30 mouse cellular contexts compared by ENCODE assay signal in genomic region chr17:24821351-24822280, GRCm38 (mm10). TPM values are rescaled to one million over a fixed set of nuclear protein-coding genes. Genes with fewer than 3 reads are reported as not detected.
DNase-seq lines count a peak whose midpoint lies in the region; ATAC-seq and TF ChIP-seq lines count a peak whose summit lies in the region.
"Had no signal": no experiment of that assay in that cellular context is flagged by ENCODE, and none has a peak within 500 bp of the region (broad histone marks: within the 10 kb centered on the region; RNA-seq: fewer than 3 reads in every experiment).

No protein-coding gene starts in this region.

- ATAC-seq in kidney, embryonic 14.5 days (ENCODE audit: low FRiP score, low TSS enrichment), result no peak
- ATAC-seq in hindbrain, embryonic 16.5 days, result no peak
- ATAC-seq: CD4-positive, CD25-positive, alpha-beta regulatory T cell, adult 4 months; forebrain, embryonic 13.5 days; inflammation-experienced regulatory T-cells, adult 6 months had no signal

- H3K4me3 ChIP-seq in kidney, adult 2 months (ENCODE audit: insufficient read depth, low read depth, low read length), result no peak overlapping the region
- no peak overlapping the region for H3K4me3 ChIP-seq in kidney, embryonic 14.5 days (ENCODE audit: low read length)
- no peak overlapping the region for H3K4me3 ChIP-seq in hindbrain, embryonic 16.5 days (ENCODE audit: low read length)
- H3K4me3 ChIP-seq in heart, embryonic 10.5 days, result no peak overlapping the region
- H3K4me3 ChIP-seq: erythroblast, embryonic 14.5 days; forebrain, embryonic 13.5 days; hindbrain, embryonic 12.5 days; limb, embryonic 10.5 days; liver, embryonic 13.5 days; lung, embryonic 15.5 days; midbrain, embryonic 10.5 days had no signal

- no peaks in the 10 kb centered on the region for H3K27me3 ChIP-seq in kidney, adult 2 months (replicated peaks; ENCODE audit: control insufficient read depth, insufficient read depth, low read length)
- H3K27me3 ChIP-seq in kidney, embryonic 14.5 days (ENCODE audit: control insufficient read depth, insufficient read depth, low read length), result no peaks in the 10 kb centered on the region; the same call in 1 of the 2 replicates
- peaks cover 3% of the 10 kb centered on the region for H3K27me3 ChIP-seq in hindbrain, embryonic 16.5 days (replicated peaks; ENCODE audit: control insufficient read depth, insufficient read depth, low read length)
- H3K27me3 ChIP-seq in heart, embryonic 10.5 days (ENCODE audit: insufficient read depth, poor library complexity, severe bottlenecking), result peaks cover 16% of the 10 kb centered on the region; the same call in 1 of the 2 replicates

- peaks cover 9% of the 10 kb centered on the region for H3K4me1 ChIP-seq in kidney, adult 2 months (ENCODE audit: control insufficient read depth, insufficient read depth, low read length)
- no peaks in the 10 kb centered on the region for H3K4me1 ChIP-seq in kidney, embryonic 14.5 days (ENCODE audit: control insufficient read depth, insufficient read depth, low read length)
- H3K4me1 ChIP-seq in hindbrain, embryonic 16.5 days (ENCODE audit: control insufficient read depth, insufficient read depth, low read depth, low read length), result no peaks in the 10 kb centered on the region
- H3K4me1 ChIP-seq in heart, embryonic 10.5 days, result no peaks in the 10 kb centered on the region
- H3K4me1 ChIP-seq: forebrain, embryonic 13.5 days; hindbrain, embryonic 12.5 days; limb, embryonic 10.5 days; liver, embryonic 13.5 days; lung, embryonic 15.5 days; midbrain, embryonic 10.5 days had no signal

- no peak overlapping the region for H3K4me2 ChIP-seq in kidney, embryonic 14.5 days (replicated peaks; ENCODE audit: low read depth, low read length)
- no peak overlapping the region for H3K4me2 ChIP-seq in hindbrain, embryonic 16.5 days (ENCODE audit: low read length)
- H3K4me2 ChIP-seq: forebrain, embryonic 13.5 days; heart, embryonic 11.5 days; hindbrain, embryonic 12.5 days; liver, embryonic 13.5 days; lung, embryonic 15.5 days had no signal

- H3K27ac ChIP-seq in kidney, adult 2 months (ENCODE audit: insufficient read depth, low read depth, low read length), result peak overlapping the region; percentile 97
- no peak overlapping the region for H3K27ac ChIP-seq in kidney, embryonic 14.5 days (ENCODE audit: low read depth, low read length)
- H3K27ac ChIP-seq in hindbrain, embryonic 16.5 days (ENCODE audit: low read depth, low read length), result no peak overlapping the region
- no peak overlapping the region for H3K27ac ChIP-seq in heart, embryonic 10.5 days
- H3K27ac ChIP-seq: forebrain, embryonic 13.5 days; hindbrain, embryonic 12.5 days; limb, embryonic 10.5 days; liver, embryonic 13.5 days; lung, embryonic 15.5 days; macrophage; midbrain, embryonic 10.5 days had no signal

- WGBS in kidney, adult 2 months, result 21% methylated on average over 3 of the region's 3 CpGs
- 58% methylated on average over 3 of the region's 3 CpGs for WGBS in kidney, embryonic 14.5 days
- WGBS in hindbrain, embryonic 16.5 days, result 50% methylated on average over 3 of the region's 3 CpGs
- 48% methylated on average over 3 of the region's 3 CpGs for WGBS in heart, embryonic 10.5 days

- H3K9ac ChIP-seq in kidney, embryonic 14.5 days (ENCODE audit: low read depth, low read length), result no peak overlapping the region
- H3K9ac ChIP-seq in hindbrain, embryonic 16.5 days (ENCODE audit: low read depth, low read length), result no peak overlapping the region
- H3K9ac ChIP-seq: forebrain, embryonic 13.5 days; hindbrain, embryonic 12.5 days; liver, embryonic 13.5 days; lung, embryonic 15.5 days had no signal

- H3K9me3 ChIP-seq in kidney, embryonic 14.5 days (ENCODE audit: control insufficient read depth, low read length), result no peaks in the 10 kb centered on the region
- no peaks in the 10 kb centered on the region for H3K9me3 ChIP-seq in hindbrain, embryonic 16.5 days (ENCODE audit: control insufficient read depth, low read length)
- no peaks in the 10 kb centered on the region for H3K9me3 ChIP-seq in heart, embryonic 10.5 days
- H3K9me3 ChIP-seq: forebrain, embryonic 13.5 days; hindbrain, embryonic 12.5 days; limb, embryonic 10.5 days; liver, embryonic 13.5 days; lung, embryonic 15.5 days; midbrain, embryonic 10.5 days had no signal

- no peaks in the 10 kb centered on the region for H3K36me3 ChIP-seq in kidney, adult 2 months (ENCODE audit: control insufficient read depth, insufficient read depth, low read length)
- no peaks in the 10 kb centered on the region for H3K36me3 ChIP-seq in kidney, embryonic 14.5 days (ENCODE audit: control insufficient read depth, insufficient read depth, low read length)
- no peaks in the 10 kb centered on the region for H3K36me3 ChIP-seq in hindbrain, embryonic 16.5 days (ENCODE audit: control insufficient read depth, insufficient read depth, low read length)
- H3K36me3 ChIP-seq in heart, embryonic 10.5 days, result no peaks in the 10 kb centered on the region
- H3K36me3 ChIP-seq: hindbrain, embryonic 12.5 days; limb, embryonic 10.5 days; liver, embryonic 13.5 days; lung, embryonic 15.5 days; midbrain, embryonic 10.5 days had no signal

- no peak for TF ChIP-seq POLR2A in kidney, adult 2 months (IDR thresholded peaks at IDR 0.05; ENCODE audit: low read depth, low read length)

- peak; percentile 19 to 48 for DNase-seq in adrenal gland, adult (ENCODE audit: inconsistent age in 2 of 2, low spot score in 1 of 2)
- no peak for DNase-seq in adrenal gland, postnatal 4 days (ENCODE audit: low spot score in 2 of 2)
- DNase-seq in kidney, adult 2 months, result peak; percentile 76
- peak; percentile 18 for DNase-seq in adrenal gland, postnatal 25 days
- DNase-seq in skeletal muscle tissue, adult 2 months (ENCODE audit: low read depth, low spot score), result peak; percentile 10
- no peak for DNase-seq in heart, embryonic 10.5 days (ENCODE audit: low spot score)
- DNase-seq: cerebellum, adult 8-10 months; gastrocnemius, postnatal 36 days; heart, postnatal 14 days; liver, embryonic 13.5 days; right cerebral cortex, postnatal 25 days had no signal

- TF ChIP-seq CTCF in kidney, adult 2 months (conservative IDR thresholded peaks at IDR 0.05; ENCODE audit: insufficient read depth, insufficient read length, low read depth, low read length), result no peak

RNA-seq across cellular contexts. Expression of gene Meiob, which starts 17.5 kb away (rescaled TPM):
- 1 to 10 TPM in 1 of 2 experiments, under 1 TPM in 1; 0.64 to 1.3 TPM for total RNA-seq in adrenal gland, postnatal 4 days (2021)
- not detected in 2 replicates for polyA plus RNA-seq in kidney, adult 2 months (2012; rRNA removed)
- 0.19 TPM in 1 of 2 replicates, not detected in the other for polyA plus RNA-seq in kidney, embryonic 14.5 days (2014; fragmentation: Nextera tagmentation; extraction: Ambion mirVana)
- 0.76 and 1.7 TPM in 2 replicates for total RNA-seq in adrenal gland, postnatal 25 days (2021)
- polyA plus RNA-seq in hindbrain, embryonic 16.5 days (2015; fragmentation: Nextera tagmentation; extraction: Ambion mirVana), result not detected in 2 replicates
- not detected in 2 replicates for polyA plus RNA-seq in heart, embryonic 10.5 days (2016; fragmentation: Nextera tagmentation; extraction: Ambion mirVana)
- total RNA-seq: gastrocnemius, postnatal 36 days; heart, postnatal 14 days; layer of hippocampus, postnatal 10 days; left cerebral cortex, adult 8-10 months; midbrain, postnatal 0 days; neutrophil, adult 5-6 weeks had no signal
- polyA plus RNA-seq: cortical plate, adult 2 months; embryonic facial prominence, embryonic 11.5 days; erythroblast, embryonic 14.5 days; forebrain, embryonic 13.5 days; frontal cortex, adult 2 months; heart, embryonic 11.5 days; hindbrain, embryonic 12.5 days; inflammation-experienced regulatory T-cells, adult 6 months; limb, embryonic 10.5 days; lung, embryonic 15.5 days; macrophage had no signal

RNA-seq across cellular contexts. Expression of gene Hagh, which starts 18.3 kb away (rescaled TPM):
- 10 to 100 TPM; 67.0 to 77.5 TPM for total RNA-seq in adrenal gland, postnatal 4 days (2021)
- polyA plus RNA-seq in kidney, adult 2 months (2012; rRNA removed), result 636 and 727 TPM in 2 replicates
- 46.6 and 55.4 TPM in 2 replicates for polyA plus RNA-seq in kidney, embryonic 14.5 days (2014; fragmentation: Nextera tagmentation; extraction: Ambion mirVana)
- 88.2 and 124 TPM in 2 replicates for total RNA-seq in adrenal gland, postnatal 25 days (2021)
- polyA plus RNA-seq in hindbrain, embryonic 16.5 days (2015; fragmentation: Nextera tagmentation; extraction: Ambion mirVana), result 71.4 and 86.9 TPM in 2 replicates
- polyA plus RNA-seq in heart, embryonic 10.5 days (2016; fragmentation: Nextera tagmentation; extraction: Ambion mirVana), result 38.9 and 49.0 TPM in 2 replicates

RNA-seq across cellular contexts. Expression of gene Fahd1, which starts 28.5 kb away (rescaled TPM):
- total RNA-seq in adrenal gland, postnatal 4 days (2021), result 10 to 100 TPM; 28.9 to 30.5 TPM
- 103 and 123 TPM in 2 replicates for polyA plus RNA-seq in kidney, adult 2 months (2012; rRNA removed)
- polyA plus RNA-seq in kidney, embryonic 14.5 days (2014; fragmentation: Nextera tagmentation; extraction: Ambion mirVana), result 30.4 and 34.1 TPM in 2 replicates
- total RNA-seq in adrenal gland, postnatal 25 days (2021), result 34.6 and 35.5 TPM in 2 replicates
- 23.1 and 28.8 TPM in 2 replicates for polyA plus RNA-seq in hindbrain, embryonic 16.5 days (2015; fragmentation: Nextera tagmentation; extraction: Ambion mirVana)
- polyA plus RNA-seq in heart, embryonic 10.5 days (2016; fragmentation: Nextera tagmentation; extraction: Ambion mirVana), result 31.4 and 37.8 TPM in 2 replicates

RNA-seq across cellular contexts. Expression of gene Igfals, which starts 44.2 kb away (rescaled TPM):
- total RNA-seq in adrenal gland, postnatal 4 days (2021), result 1 to 10 TPM; 2.0 to 7.4 TPM
- 50.6 and 77.3 TPM in 2 replicates for polyA plus RNA-seq in kidney, adult 2 months (2012; rRNA removed)
- 0.49 and 1.0 TPM in 2 replicates for polyA plus RNA-seq in kidney, embryonic 14.5 days (2014; fragmentation: Nextera tagmentation; extraction: Ambion mirVana)
- total RNA-seq in adrenal gland, postnatal 25 days (2021), result 1.5 and 3.0 TPM in 2 replicates
- polyA plus RNA-seq in hindbrain, embryonic 16.5 days (2015; fragmentation: Nextera tagmentation; extraction: Ambion mirVana), result 0.15 TPM in 1 of 2 replicates, not detected in the other
- 0.21 and 0.85 TPM in 2 replicates for polyA plus RNA-seq in heart, embryonic 10.5 days (2016; fragmentation: Nextera tagmentation; extraction: Ambion mirVana)
- total RNA-seq: layer of hippocampus, postnatal 10 days; midbrain, postnatal 0 days; neutrophil, adult 5-6 weeks had no signal
- polyA plus RNA-seq: CD4-positive, CD25-positive, alpha-beta regulatory T cell, adult 4 months; cortical plate, adult 2 months; erythroblast, embryonic 14.5 days; heart, embryonic 11.5 days; inflammation-experienced regulatory T-cells, adult 6 months; macrophage had no signal

Comparison
In these comparisons a context has a peak if more than half of its experiments do, and no peak if none do; other contexts are left out.
1. DNase-seq: peak in adrenal gland, adult (2 of 2), kidney, adult 2 months (single experiment), adrenal gland, postnatal 25 days (single experiment) and skeletal muscle tissue, adult 2 months (single experiment); none in adrenal gland, postnatal 4 days (0 of 2) and heart, embryonic 10.5 days (single experiment).